Mouse (Mus musculus) stomach, embryonic 15.5 days (tissue): ENCODE data around the gene Gm45062. TPM values are rescaled to one million over a fixed set of nuclear protein-coding genes. Genes with fewer than 3 reads are reported as not detected.

Experiments
- ATAC-seq: fragments of 200-750 bp; cut with Nextera tagmentation; 2 replicates; pipeline ENCODE4 v1.8.0; 2017; ENCODE audit warnings: low read depth, moderate number of reproducible peaks, moderate TSS enrichment; ENCODE audit not compliant: insufficient read depth, low FRiP score
- H3K27ac ChIP-seq: fragments of 300-500 bp; sonication (generic); 2 replicates; pipeline ENCODE4 v1.5.1; 2015; ENCODE audit warnings: mild to moderate bottlenecking, inconsistent platforms
- H3K27me3 ChIP-seq: fragments of 300-500 bp; sonication (generic); replicated peaks from 2 replicates; pipeline ENCODE4 v1.6.1; 2015; ENCODE audit warnings: inconsistent platforms
- H3K36me3 ChIP-seq: fragments of 300-500 bp; sonication (generic); 2 replicates; pipeline ENCODE4 v1.6.1; 2015; ENCODE audit warnings: inconsistent platforms
- H3K4me1 ChIP-seq: fragments of 300-500 bp; sonication (generic); 2 replicates; pipeline ENCODE4 v1.6.1; 2015; ENCODE audit warnings: inconsistent platforms
- H3K4me2 ChIP-seq: fragments of 300-500 bp; sonication (generic); 2 replicates; pipeline ENCODE4 v1.6.1; 2015; ENCODE audit warnings: mild to moderate bottlenecking, inconsistent platforms
- H3K4me3 ChIP-seq: fragments of 300-500 bp; sonication (generic); replicated peaks from 2 replicates; pipeline ENCODE4 v1.5.1; 2015; ENCODE audit warnings: inconsistent platforms
- H3K9ac ChIP-seq: fragments of 300-500 bp; sonication (generic); 2 replicates; pipeline ENCODE4 v1.6.1; 2015; ENCODE audit warnings: inconsistent platforms
- H3K9me3 ChIP-seq: fragments of 300-500 bp; sonication (generic); 2 replicates; pipeline ENCODE4 v1.6.1; 2016; ENCODE audit warnings: inconsistent platforms
- WGBS: fragments of 180-500 bp; shearing (Covaris S2); methylation state at CpG from one replicate; pipeline ENCODE4 v1.1.7; 2015; 5-methylcytosine and 5-hydroxymethylcytosine counted together
- polyA plus RNA-seq: library from polyadenylated mRNA; unstranded; fragments of >200 nt; fragmentation: Nextera tagmentation; extraction: Ambion mirVana; gene quantifications from 2 replicates; pipeline ENCODE4 v1.2.1, GENCODE M21; 2015

Gm45062 gene
- polyA plus RNA-seq, 1 experiment from 2014 or later: 9.7 TPM

DNA sequence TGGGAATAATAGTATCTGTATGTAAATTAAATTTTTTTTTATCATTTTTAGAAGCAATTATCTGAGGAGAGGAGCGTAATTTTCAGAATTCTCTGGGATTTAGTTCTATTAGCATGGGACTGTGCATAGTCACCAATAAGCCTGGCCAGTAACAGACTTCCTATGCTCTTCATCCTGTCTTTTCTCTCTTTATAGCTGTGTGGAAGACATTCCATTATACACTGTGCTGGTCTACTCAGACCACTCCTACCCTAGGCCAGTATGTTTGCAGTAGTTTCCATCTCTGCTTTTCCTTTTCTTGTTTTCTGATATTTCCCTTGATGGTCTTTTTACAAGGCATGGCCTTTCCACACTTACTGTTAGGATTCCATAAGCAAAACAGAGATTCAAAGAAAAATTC lies 74.1 kb downstream of the Gm45062 start:
- no peak overlapping the region for H3K27ac ChIP-seq
- no peak for ATAC-seq
- H3K36me3 ChIP-seq: no peaks in the 10 kb centered on the region
- H3K9ac ChIP-seq: no peak overlapping the region
- H3K4me3 ChIP-seq: no peak overlapping the region
- no peaks in the 10 kb centered on the region for H3K27me3 ChIP-seq
- 90% methylated on average over 1 of the region's 1 CpGs for WGBS
- H3K9me3 ChIP-seq: no peaks in the 10 kb centered on the region
- no peaks in the 10 kb centered on the region for H3K4me1 ChIP-seq
- no peak overlapping the region for H3K4me2 ChIP-seq

DNA sequence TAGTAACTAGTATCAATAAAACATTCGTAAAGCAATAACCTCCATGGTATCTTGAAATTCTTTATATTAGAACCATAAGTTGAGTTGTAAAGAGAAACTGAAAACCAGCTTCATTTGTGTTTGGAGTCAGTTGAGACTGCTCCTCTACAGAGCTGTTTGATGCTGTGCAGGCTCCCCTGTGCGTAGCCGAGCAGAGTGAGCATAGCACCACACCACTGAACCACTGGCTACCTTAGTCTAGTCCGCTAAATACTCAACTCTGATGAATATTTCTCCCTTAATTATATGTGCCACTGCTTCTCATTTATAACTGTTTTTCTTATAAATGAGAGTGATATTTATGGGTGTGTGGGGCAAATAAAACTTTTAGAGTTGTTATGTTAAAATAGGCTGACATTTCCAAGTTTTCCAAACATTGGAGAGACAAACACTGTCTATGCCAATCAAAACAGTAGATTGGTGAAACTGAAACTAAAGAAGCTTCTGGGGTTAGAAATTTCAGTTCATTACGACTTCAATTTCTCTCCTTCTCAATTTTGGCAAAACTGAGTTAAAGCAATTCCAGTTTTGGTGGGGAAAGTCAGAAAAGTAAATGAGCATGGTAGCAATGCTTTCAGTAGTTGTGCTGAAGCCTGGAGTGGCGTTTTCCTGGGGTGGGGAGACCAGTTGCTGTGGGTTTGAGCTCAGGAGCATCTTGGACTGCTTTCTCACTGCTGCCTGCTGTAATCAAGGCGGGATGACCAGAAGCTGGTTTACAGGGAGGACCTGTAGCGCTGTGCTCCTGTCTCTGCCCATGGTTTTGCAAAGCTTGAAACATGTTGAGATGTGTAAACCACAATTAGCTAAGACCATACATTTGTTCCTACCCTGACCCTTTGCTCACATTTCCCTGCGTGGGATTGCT lies 77.5 kb downstream of the Gm45062 start:
- 77% methylated on average over 9 of the region's 9 CpGs for WGBS
- Histone ChIP-seq H3K4me1 (no peaks in the 10 kb centered on the region), H3K27me3 (no peaks in the 10 kb centered on the region), H3K4me2 (no peak overlapping the region), H3K9ac (no peak overlapping the region), H3K36me3 (no peaks in the 10 kb centered on the region), H3K4me3 (no peak overlapping the region), H3K9me3 (no peaks in the 10 kb centered on the region), H3K27ac (no peak overlapping the region)
- no peak for ATAC-seq

- Histone ChIP-seq H3K9ac (no peak overlapping the region), H3K27me3 (no peaks in the 10 kb centered on the region), H3K4me1 (no peaks in the 10 kb centered on the region), H3K4me2 (no peak overlapping the region), H3K9me3 (no peaks in the 10 kb centered on the region), H3K36me3 (no peaks in the 10 kb centered on the region), H3K4me3 (no peak overlapping the region), H3K27ac (no peak overlapping the region)
- no peak for ATAC-seq
- 84% methylated on average over 6 of the region's 6 CpGs for WGBS
Observed at GRCm38 (mm10) chr6:8339453-8339852, 80.2 kb downstream of the Gm45062 start.

DNA sequence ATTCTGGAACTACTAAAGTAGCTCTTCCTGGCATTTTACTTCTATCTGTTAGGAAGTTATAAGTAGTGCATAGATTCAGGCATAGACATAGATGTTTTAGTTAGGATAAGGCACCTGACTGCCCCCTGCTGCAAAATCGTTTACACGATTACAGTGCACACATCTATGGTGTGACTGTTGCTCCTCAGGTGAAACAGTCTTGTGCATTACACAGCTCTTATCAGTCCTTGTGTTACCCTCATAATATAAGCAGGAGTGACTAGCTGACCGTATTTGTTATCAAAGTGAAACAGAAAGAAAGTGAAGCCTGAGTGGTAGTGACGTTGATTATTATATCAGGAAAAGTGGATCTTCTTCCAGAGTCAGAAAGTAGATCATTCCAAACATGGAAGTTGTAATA lies 84.0 kb downstream of the Gm45062 start:
- ATAC-seq: no peak

DNA sequence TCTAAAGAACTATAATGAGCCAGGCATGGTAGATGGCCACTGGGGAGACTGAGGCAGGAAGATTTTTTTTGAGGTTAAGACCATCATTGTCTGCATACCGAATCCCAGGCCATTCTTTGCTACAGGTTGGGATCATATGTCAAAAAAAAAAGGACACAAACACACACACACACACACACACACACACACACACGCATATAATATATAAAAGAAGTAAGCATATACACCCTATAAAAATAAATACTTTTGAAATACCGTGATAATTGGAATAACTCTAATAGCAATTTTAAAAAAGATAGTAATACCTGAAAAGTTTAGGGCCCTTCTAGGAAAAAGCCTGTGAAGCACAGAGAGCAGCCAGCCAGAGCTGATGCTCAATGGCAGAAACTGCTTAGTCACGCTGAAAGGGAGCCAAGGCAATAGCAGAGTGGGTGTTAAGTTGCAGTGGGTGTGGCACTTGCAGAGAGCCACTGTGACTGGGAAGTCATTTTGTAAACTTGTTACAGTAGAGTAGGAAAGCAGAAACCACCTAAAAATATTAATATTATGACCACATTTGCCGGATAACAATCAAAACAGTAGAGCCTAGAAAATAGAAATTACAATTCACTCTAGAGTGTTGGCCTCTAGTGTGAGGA lies 86.1 kb downstream of the Gm45062 start:
- Histone ChIP-seq H3K9ac (no peak overlapping the region), H3K4me2 (no peak overlapping the region), H3K4me3 (no peak overlapping the region), H3K4me1 (no peaks in the 10 kb centered on the region), H3K9me3 (no peaks in the 10 kb centered on the region), H3K27ac (no peak overlapping the region), H3K36me3 (no peaks in the 10 kb centered on the region), H3K27me3 (no peaks in the 10 kb centered on the region)
- WGBS: 67% methylated on average over 5 of the region's 5 CpGs
- peak; percentile 85; the same call in 1 of the 2 replicates for ATAC-seq

More for the DNA sequence above, 84.0 kb downstream of the Gm45062 start:
- Histone ChIP-seq H3K27me3 (no peaks in the 10 kb centered on the region), H3K9ac (no peak overlapping the region), H3K4me2 (no peak overlapping the region), H3K4me3 (no peak overlapping the region), H3K4me1 (no peaks in the 10 kb centered on the region), H3K27ac (no peak overlapping the region), H3K36me3 (no peaks in the 10 kb centered on the region), H3K9me3 (no peaks in the 10 kb centered on the region)
- WGBS: 83% methylated on average over 4 of the region's 4 CpGs

DNA sequence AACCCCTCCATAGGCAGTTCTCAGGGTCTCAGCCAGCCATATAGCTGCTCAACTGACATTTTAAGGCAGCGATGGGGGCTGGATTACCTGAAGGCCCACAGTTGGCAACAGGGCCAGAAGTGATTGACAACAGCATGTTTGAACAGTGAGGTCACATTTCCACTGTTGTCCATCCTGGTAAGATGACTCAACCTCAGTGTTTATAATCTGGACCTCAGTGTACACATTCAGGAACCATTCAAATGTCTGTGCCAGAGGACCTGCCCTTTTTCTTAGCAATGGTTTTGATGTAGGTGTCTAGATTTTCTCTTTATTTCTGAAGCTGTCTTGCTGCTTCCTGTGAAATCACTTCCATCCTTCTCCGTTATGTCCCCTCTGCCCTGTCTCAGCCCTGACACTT lies 87.9 kb downstream of the Gm45062 start:
- WGBS: 65% methylated on average over 2 of the region's 2 CpGs
- Histone ChIP-seq H3K4me1 (no peaks in the 10 kb centered on the region), H3K27ac (no peak overlapping the region), H3K9ac (no peak overlapping the region), H3K27me3 (no peaks in the 10 kb centered on the region), H3K9me3 (no peaks in the 10 kb centered on the region), H3K4me3 (no peak overlapping the region), H3K36me3 (no peaks in the 10 kb centered on the region), H3K4me2 (no peak overlapping the region)
- ATAC-seq: peak; percentile 66; the same call in 1 of the 2 replicates

- H3K9ac ChIP-seq: no peak overlapping the region
- WGBS: 100% methylated on average over 1 of the region's 1 CpGs
- no peaks in the 10 kb centered on the region for H3K4me1 ChIP-seq
- H3K4me2 ChIP-seq: no peak overlapping the region
- H3K36me3 ChIP-seq: no peaks in the 10 kb centered on the region
- no peak overlapping the region for H3K27ac ChIP-seq
- no peak for ATAC-seq
- no peak overlapping the region for H3K4me3 ChIP-seq
- H3K9me3 ChIP-seq: no peaks in the 10 kb centered on the region
- no peaks in the 10 kb centered on the region for H3K27me3 ChIP-seq
Observed at GRCm38 (mm10) chr6:8348344-8348743, 89.1 kb downstream of the Gm45062 start.

DNA sequence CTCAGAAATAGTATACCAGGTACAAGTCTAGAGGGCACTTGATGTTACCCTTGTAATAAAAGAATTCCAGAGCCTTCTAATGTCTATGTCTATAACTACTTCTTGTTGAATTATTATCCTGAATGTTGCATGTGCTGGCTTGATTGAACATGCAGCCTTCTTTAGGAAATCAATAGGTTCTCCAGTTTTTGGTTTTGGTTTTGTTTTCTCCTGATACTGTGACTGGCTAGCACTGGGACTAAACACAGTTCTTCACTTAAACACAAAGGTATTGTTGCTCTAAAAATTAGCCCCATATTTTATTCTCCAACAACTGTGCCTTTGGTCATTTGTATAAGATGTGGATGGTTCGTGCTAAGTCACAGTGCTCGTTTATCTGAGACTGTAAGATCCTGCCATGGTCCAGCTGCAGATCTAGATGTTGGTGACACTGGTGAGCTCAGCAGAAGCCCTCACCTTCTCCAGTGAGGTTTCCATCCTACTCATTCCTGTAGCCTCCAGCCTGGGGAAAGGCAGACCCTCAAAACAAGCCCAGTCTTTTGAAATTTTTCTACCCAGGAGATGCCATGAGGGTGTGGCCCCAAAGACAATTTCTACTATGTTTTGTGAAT lies 89.9 kb downstream of the Gm45062 start:
- no peak overlapping the region for H3K27ac ChIP-seq
- H3K4me3 ChIP-seq: no peak overlapping the region
- no peaks in the 10 kb centered on the region for H3K9me3 ChIP-seq
- 83% methylated on average over 2 of the region's 2 CpGs for WGBS
- H3K4me1 ChIP-seq: no peaks in the 10 kb centered on the region
- H3K4me2 ChIP-seq: no peak overlapping the region
- no peak overlapping the region for H3K9ac ChIP-seq
- H3K36me3 ChIP-seq: no peaks in the 10 kb centered on the region
- no peaks in the 10 kb centered on the region for H3K27me3 ChIP-seq
- ATAC-seq: no peak; the same call in 1 of the 2 replicates

GRCm38 (mm10) chr6:8351507-8351906 lies 92.3 kb downstream of the Gm45062 start:
- H3K4me2 ChIP-seq: no peak overlapping the region
- WGBS: 69% methylated on average over 2 of the region's 2 CpGs
- no peaks in the 10 kb centered on the region for H3K36me3 ChIP-seq
- no peaks in the 10 kb centered on the region for H3K4me1 ChIP-seq
- H3K9ac ChIP-seq: no peak overlapping the region
- no peak overlapping the region for H3K4me3 ChIP-seq
- no peaks in the 10 kb centered on the region for H3K27me3 ChIP-seq
- no peaks in the 10 kb centered on the region for H3K9me3 ChIP-seq
- no peak for ATAC-seq
- H3K27ac ChIP-seq: no peak overlapping the region

GRCm38 (mm10) chr6:8352533-8353168 lies 93.4 kb downstream of the Gm45062 start:
- Histone ChIP-seq H3K4me3 (no peak overlapping the region), H3K27me3 (no peaks in the 10 kb centered on the region), H3K9ac (no peak overlapping the region), H3K27ac (no peak overlapping the region), H3K4me2 (no peak overlapping the region), H3K9me3 (no peaks in the 10 kb centered on the region), H3K4me1 (no peaks in the 10 kb centered on the region), H3K36me3 (no peaks in the 10 kb centered on the region)
- no peak for ATAC-seq
- WGBS: 44% methylated on average over 12 of the region's 12 CpGs

GRCm38 (mm10) chr6:8353461-8353860 lies 94.2 kb downstream of the Gm45062 start:
- 67% methylated on average over 4 of the region's 4 CpGs for WGBS
- H3K27ac ChIP-seq: no peak overlapping the region
- no peaks in the 10 kb centered on the region for H3K9me3 ChIP-seq
- no peaks in the 10 kb centered on the region for H3K36me3 ChIP-seq
- H3K4me3 ChIP-seq: no peak overlapping the region
- H3K4me2 ChIP-seq: no peak overlapping the region
- no peak for ATAC-seq
- H3K9ac ChIP-seq: no peak overlapping the region
- H3K27me3 ChIP-seq: no peaks in the 10 kb centered on the region
- H3K4me1 ChIP-seq: no peaks in the 10 kb centered on the region

DNA sequence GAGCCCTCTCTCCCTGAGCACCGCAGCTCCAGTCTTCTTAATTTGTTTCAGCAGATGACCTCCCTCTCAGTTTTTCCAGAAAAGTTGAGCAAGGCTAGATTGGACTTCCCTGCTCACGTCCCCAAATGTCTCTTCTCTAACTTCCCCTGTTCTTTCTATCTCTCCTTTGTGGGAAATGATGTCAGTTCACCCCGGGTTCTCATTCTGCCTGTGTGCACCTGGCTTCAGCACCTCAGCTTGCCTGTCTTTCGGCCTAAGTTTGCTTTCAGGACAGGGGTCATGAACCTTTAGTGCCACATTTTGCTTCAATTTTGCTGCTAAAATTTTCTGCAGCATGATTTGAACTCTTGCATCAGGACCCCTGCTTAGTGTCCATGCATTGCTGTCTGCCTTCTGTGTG lies 95.6 kb downstream of the Gm45062 start:
- Histone ChIP-seq H3K36me3 (no peaks in the 10 kb centered on the region), H3K9me3 (no peaks in the 10 kb centered on the region), H3K4me2 (no peak overlapping the region), H3K27ac (no peak overlapping the region), H3K4me1 (no peaks in the 10 kb centered on the region), H3K27me3 (no peaks in the 10 kb centered on the region), H3K9ac (no peak overlapping the region), H3K4me3 (no peak overlapping the region)
- ATAC-seq: no peak
- WGBS: 81% methylated on average over 4 of the region's 4 CpGs
